Mouse (Mus musculus) spleen, adult 2 months (tissue): ENCODE results near the gene Frmd6.

Experiments
- CTCF ChIP-seq: fragments of 200-500 bp; IDR thresholded peaks from 2 replicates; pipeline ENCODE4 v1.5.1; 2011; ENCODE audit warnings: mild to moderate bottlenecking, inconsistent platforms; ENCODE audit not compliant: insufficient read depth, insufficient read length, insufficient replicate concordance; ENCODE audit errors: extremely low read depth
- POLR2A ChIP-seq: fragments of 200-500 bp; IDR thresholded peaks from 2 replicates; pipeline ENCODE4 v1.6.1; 2011; ENCODE audit warnings: low read depth, low read length, inconsistent platforms

- no peak for TF ChIP-seq POLR2A
- no peak for TF ChIP-seq CTCF
Measured at GRCm38 (mm10) chr12:70826318-70827072, 1.2 kb downstream of the Frmd6 start.
